Comparison of ENCODE assay signal across 26 mouse cellular contexts in genomic region chr9:103114901-103115300, GRCm38 (mm10). TPM values are rescaled to one million over a fixed set of nuclear protein-coding genes. Genes with fewer than 3 reads are reported as not detected.
DNase-seq lines count a peak whose midpoint lies in the region; ATAC-seq and TF ChIP-seq lines count a peak whose summit lies in the region.
"Had no signal": no experiment of that assay in that cellular context is flagged by ENCODE, and none has a peak within 500 bp of the region (broad histone marks: within the 10 kb centered on the region; RNA-seq: fewer than 3 reads in every experiment).

No protein-coding gene starts in this region.

- H3K4me2 ChIP-seq in lung, postnatal 0 days (replicated peaks; ENCODE audit: low read depth, low read length) = no peak overlapping the region
- H3K4me2 ChIP-seq: intestine, embryonic 15.5 days; limb, embryonic 12.5 days; liver, embryonic 13.5 days; lung, embryonic 14.5 days; stomach, embryonic 15.5 days had no signal

- peaks cover 13% of the 10 kb centered on the region; the same call in 1 of the 2 replicates for H3K27me3 ChIP-seq in lung, postnatal 0 days (replicated peaks; ENCODE audit: insufficient read depth, low read length)

- no peaks in the 10 kb centered on the region for H3K36me3 ChIP-seq in lung, postnatal 0 days (ENCODE audit: insufficient read depth, low read length)
- H3K36me3 ChIP-seq: intestine, embryonic 15.5 days; limb, embryonic 12.5 days; liver, embryonic 13.5 days; stomach, embryonic 15.5 days had no signal

- H3K9ac ChIP-seq in lung, postnatal 0 days (replicated peaks; ENCODE audit: low read depth) = no peak overlapping the region
- H3K9ac ChIP-seq: forebrain, postnatal 0 days; intestine, embryonic 15.5 days; limb, embryonic 12.5 days; liver, embryonic 13.5 days; lung, embryonic 14.5 days; stomach, embryonic 15.5 days had no signal

- H3K4me3 ChIP-seq in layer of hippocampus, adult 2 months = peak overlapping the region; percentile 31; the same call in 1 of the 2 replicates
- H3K4me3 ChIP-seq in lung, postnatal 0 days (ENCODE audit: low read depth, low read length) = no peak overlapping the region
- H3K4me3 ChIP-seq: gastrocnemius, adult 2 months; intestine, embryonic 15.5 days; limb, embryonic 12.5 days; liver, embryonic 13.5 days; stomach, embryonic 15.5 days had no signal

- no peak for TF ChIP-seq CTCF in layer of hippocampus, adult 2 months (conservative IDR thresholded peaks at IDR 0.05)
- no peak for TF ChIP-seq CTCF in lung, postnatal 0 days (IDR thresholded peaks at IDR 0.05)

- WGBS in lung, postnatal 0 days = 86% methylated on average over 13 of the region's 13 CpGs

- H3K27ac ChIP-seq in layer of hippocampus, adult 2 months = no peak overlapping the region
- no peak overlapping the region for H3K27ac ChIP-seq in lung, postnatal 0 days (ENCODE audit: low read length)
- H3K27ac ChIP-seq: gastrocnemius, adult 2 months; intestine, embryonic 15.5 days; limb, embryonic 12.5 days; liver, embryonic 13.5 days; macrophage; stomach, embryonic 15.5 days had no signal

- DNase-seq in cerebellum, adult 8-10 months = peak; percentile 18
- no peak for DNase-seq in cerebellum, postnatal 14 days
- DNase-seq in layer of hippocampus, adult 2 months (ENCODE audit: low spot score in 2 of 2) = no peak
- DNase-seq in layer of hippocampus, postnatal 14 days (ENCODE audit: low spot score in 2 of 2) = no peak
- peak; percentile 31 to 51 for DNase-seq in right cerebral cortex, postnatal 10 days (ENCODE audit: low spot score in 2 of 2)
- DNase-seq in right cerebral cortex, postnatal 25 days = no peak
- no peak for DNase-seq in lung, postnatal 0 days (ENCODE audit: low spot score)
- DNase-seq in ovary, postnatal 36 days (ENCODE audit: low spot score) = no peak
- DNase-seq: adrenal gland, postnatal 10 days; cerebellum, adult 11 months; forebrain, postnatal 0 days; gastrocnemius, adult 2 months; heart, postnatal 36 days; kidney, adult 9 months; kidney, postnatal 25 days; layer of hippocampus, adult 9-11 months; liver, embryonic 13.5 days; lung, embryonic 14.5 days; thymus, adult 18-20 months; thymus, postnatal 4 days had no signal

- H3K4me1 ChIP-seq in lung, postnatal 0 days (ENCODE audit: insufficient read depth, low read depth, low read length) = peaks cover 17% of the 10 kb centered on the region

- ATAC-seq in lung, postnatal 0 days = no peak
- ATAC-seq: activated CD4-positive, CD25-positive, alpha-beta regulatory T cell, adult 4 months; CD4-positive, CD25-positive, alpha-beta regulatory T cell, adult 4 months; forebrain, postnatal 0 days; intestine, embryonic 15.5 days had no signal

- TF ChIP-seq EP300 in lung, postnatal 0 days (IDR thresholded peaks at IDR 0.05) = no peak

- no peaks in the 10 kb centered on the region for H3K9me3 ChIP-seq in lung, postnatal 0 days (ENCODE audit: low read length)
- H3K9me3 ChIP-seq: intestine, embryonic 15.5 days; limb, embryonic 12.5 days; liver, embryonic 13.5 days; stomach, embryonic 15.5 days had no signal

RNA-seq across cellular contexts. Expression of gene Rab6b, which starts 3.3 kb away (rescaled TPM):
- total RNA-seq in layer of hippocampus, adult 2 months (2021) = 100 to 1,000 TPM; 429 to 449 TPM
- 100 to 1,000 TPM; 560 to 568 TPM for total RNA-seq in layer of hippocampus, postnatal 14 days (2021)
- 6.8 and 7.3 TPM in 2 replicates for polyA plus RNA-seq in lung, postnatal 0 days (2015; fragmentation: Nextera tagmentation; extraction: Ambion mirVana)

Comparison
In these comparisons a context has a peak if more than half of its experiments do, and no peak if none do; other contexts are left out.
1. DNase-seq: peak in cerebellum, adult 8-10 months (single experiment) and right cerebral cortex, postnatal 10 days (2 of 2); none in cerebellum, postnatal 14 days (0 of 2), layer of hippocampus, adult 2 months (0 of 2), layer of hippocampus, postnatal 14 days (0 of 2), right cerebral cortex, postnatal 25 days (single experiment), lung, postnatal 0 days (single experiment) and ovary, postnatal 36 days (single experiment).